In genomic region chr12:111899646-111900045, GRCm38 (mm10) we compare ENCODE assay signal across 23 mouse cellular contexts. TPM values are rescaled to one million over a fixed set of nuclear protein-coding genes. Genes with fewer than 3 reads are reported as not detected.
DNase-seq lines count a peak whose midpoint lies in the region; ATAC-seq and TF ChIP-seq lines count a peak whose summit lies in the region.
"Had no signal": no experiment of that assay in that cellular context is flagged by ENCODE, and none has a peak within 500 bp of the region (broad histone marks: within the 10 kb centered on the region; RNA-seq: fewer than 3 reads in every experiment).

No protein-coding gene starts in this region.

- no peak for TF ChIP-seq CTCF in kidney, adult 2 months (conservative IDR thresholded peaks at IDR 0.05; ENCODE audit: insufficient read depth, insufficient read length, low read depth, low read length)
- no peak for TF ChIP-seq CTCF in olfactory bulb, adult 2 months (IDR thresholded peaks at IDR 0.05; ENCODE audit: insufficient read depth, low read depth, low read length)
- TF ChIP-seq CTCF in small intestine, adult 2 months (IDR thresholded peaks at IDR 0.05; ENCODE audit: extremely low read depth, insufficient read length, insufficient replicate concordance, low read depth, low read length) = no peak
- TF ChIP-seq CTCF in stomach, postnatal 0 days (IDR thresholded peaks at IDR 0.05; ENCODE audit: low read depth) = no peak

- TF ChIP-seq POLR2A in kidney, adult 2 months (IDR thresholded peaks at IDR 0.05; ENCODE audit: low read depth, low read length) = no peak
- TF ChIP-seq POLR2A in olfactory bulb, adult 2 months (IDR thresholded peaks at IDR 0.05; ENCODE audit: insufficient read depth, low read depth, low read length) = no peak
- TF ChIP-seq POLR2A in small intestine, adult 2 months (IDR thresholded peaks at IDR 0.05; ENCODE audit: low read depth, low read length) = no peak

- no peaks in the 10 kb centered on the region for H3K9me3 ChIP-seq in stomach, postnatal 0 days (ENCODE audit: control insufficient read depth, low read length)
- no peaks in the 10 kb centered on the region for H3K9me3 ChIP-seq in forebrain, embryonic 13.5 days (replicated peaks)
- H3K9me3 ChIP-seq: embryonic facial prominence, embryonic 13.5 days; embryonic facial prominence, embryonic 15.5 days; forebrain, embryonic 10.5 days; forebrain, embryonic 12.5 days; forebrain, embryonic 15.5 days had no signal

- WGBS in kidney, adult 2 months = 58% methylated on average over 5 of the region's 5 CpGs
- WGBS in olfactory bulb, adult 2 months = 74% methylated on average over 5 of the region's 5 CpGs
- 15% methylated on average over 5 of the region's 5 CpGs for WGBS in small intestine, adult 2 months
- WGBS in stomach, postnatal 0 days = 43% methylated on average over 5 of the region's 5 CpGs
- WGBS in forebrain, embryonic 13.5 days = 72% methylated on average over 5 of the region's 5 CpGs

- H3K4me3 ChIP-seq in kidney, adult 2 months (ENCODE audit: insufficient read depth, low read depth, low read length) = no peak overlapping the region
- H3K4me3 ChIP-seq in olfactory bulb, adult 2 months (ENCODE audit: insufficient read depth, low read depth, low read length) = no peak overlapping the region
- no peak overlapping the region for H3K4me3 ChIP-seq in small intestine, adult 2 months (ENCODE audit: low read depth, low read length)
- H3K4me3 ChIP-seq in stomach, postnatal 0 days (ENCODE audit: low read depth, low read length) = no peak overlapping the region
- H3K4me3 ChIP-seq in forebrain, embryonic 13.5 days = no peak overlapping the region
- H3K4me3 ChIP-seq: embryonic facial prominence, embryonic 13.5 days; embryonic facial prominence, embryonic 15.5 days; erythroblast, embryonic 14.5 days; forebrain, embryonic 10.5 days; forebrain, embryonic 12.5 days; forebrain, embryonic 15.5 days had no signal

- no peaks in the 10 kb centered on the region for H3K27me3 ChIP-seq in kidney, adult 2 months (replicated peaks; ENCODE audit: control insufficient read depth, insufficient read depth, low read length)
- H3K27me3 ChIP-seq in small intestine, adult 2 months (ENCODE audit: control insufficient read depth, insufficient read depth, low read length) = no peaks in the 10 kb centered on the region
- H3K27me3 ChIP-seq in stomach, postnatal 0 days (ENCODE audit: control insufficient read depth, insufficient read depth, low read length) = no peaks in the 10 kb centered on the region
- peaks cover 5% of the 10 kb centered on the region; the same call in 1 of the 2 replicates for H3K27me3 ChIP-seq in forebrain, embryonic 13.5 days
- H3K27me3 ChIP-seq: embryonic facial prominence, embryonic 13.5 days; embryonic facial prominence, embryonic 15.5 days; forebrain, embryonic 15.5 days had no signal

- 0 out of 2 replicates have a peak overlapping the region, but pooled peaks have one; percentile 22 for H3K27ac ChIP-seq in kidney, adult 2 months (ENCODE audit: insufficient read depth, low read depth, low read length)
- 0 out of 2 replicates have a peak overlapping the region, but pooled peaks have one; percentile 36 for H3K27ac ChIP-seq in olfactory bulb, adult 2 months (ENCODE audit: insufficient read depth, low read depth, low read length)
- H3K27ac ChIP-seq in small intestine, adult 2 months (ENCODE audit: insufficient read depth, low read depth, low read length) = peak overlapping the region; percentile 27; the same call in 1 of the 2 replicates
- H3K27ac ChIP-seq in stomach, postnatal 0 days (replicated peaks) = peak overlapping the region; percentile 36
- H3K27ac ChIP-seq in forebrain, embryonic 13.5 days = no peak overlapping the region
- H3K27ac ChIP-seq: embryonic facial prominence, embryonic 13.5 days; embryonic facial prominence, embryonic 15.5 days; forebrain, embryonic 10.5 days; forebrain, embryonic 12.5 days had no signal

- H3K4me1 ChIP-seq in kidney, adult 2 months (ENCODE audit: control insufficient read depth, insufficient read depth, low read length) = peaks cover 19% of the 10 kb centered on the region; the same call in 1 of the 2 replicates
- peaks cover 27% of the 10 kb centered on the region for H3K4me1 ChIP-seq in olfactory bulb, adult 2 months (ENCODE audit: control insufficient read depth, insufficient read depth, low read length)
- H3K4me1 ChIP-seq in small intestine, adult 2 months (ENCODE audit: control insufficient read depth, insufficient read depth, insufficient read length, low read length) = peaks cover 17% of the 10 kb centered on the region; the same call in 1 of the 2 replicates
- 0 out of 2 replicates have a peak, but pooled peaks cover 4% of the 10 kb centered on the region for H3K4me1 ChIP-seq in stomach, postnatal 0 days (replicated peaks; ENCODE audit: control insufficient read depth, insufficient read depth)
- peaks cover 16% of the 10 kb centered on the region for H3K4me1 ChIP-seq in forebrain, embryonic 13.5 days

- H3K4me2 ChIP-seq in stomach, postnatal 0 days (replicated peaks; ENCODE audit: low read depth) = no peak overlapping the region
- no peak overlapping the region for H3K4me2 ChIP-seq in forebrain, embryonic 13.5 days
- H3K4me2 ChIP-seq: embryonic facial prominence, embryonic 13.5 days; embryonic facial prominence, embryonic 15.5 days; forebrain, embryonic 12.5 days; forebrain, embryonic 15.5 days had no signal

- H3K36me3 ChIP-seq in kidney, adult 2 months (ENCODE audit: control insufficient read depth, insufficient read depth, low read length) = no peaks in the 10 kb centered on the region
- H3K36me3 ChIP-seq in small intestine, adult 2 months (ENCODE audit: control insufficient read depth, insufficient read depth, low read length) = no peaks in the 10 kb centered on the region
- no peaks in the 10 kb centered on the region for H3K36me3 ChIP-seq in stomach, postnatal 0 days (ENCODE audit: control insufficient read depth, insufficient read depth, low read length)
- H3K36me3 ChIP-seq in forebrain, embryonic 13.5 days (ENCODE audit: poor library complexity, severe bottlenecking) = no peaks in the 10 kb centered on the region
- H3K36me3 ChIP-seq: embryonic facial prominence, embryonic 13.5 days; embryonic facial prominence, embryonic 15.5 days; forebrain, embryonic 10.5 days; forebrain, embryonic 12.5 days; forebrain, embryonic 15.5 days had no signal

- TF ChIP-seq EP300 in stomach, postnatal 0 days (optimal IDR thresholded peaks at IDR 0.05) = no peak

- ATAC-seq in stomach, postnatal 0 days (ENCODE audit: low FRiP score, low TSS enrichment) = no peak; the same call in 1 of the 2 replicates
- no peak for ATAC-seq in forebrain, embryonic 13.5 days
- ATAC-seq: forebrain, embryonic 15.5 days had no signal

- peak; percentile 29 for DNase-seq in kidney, adult 2 months
- no peak for DNase-seq in kidney, adult 9 months
- peak; percentile 56 for DNase-seq in stomach, postnatal 0 days (ENCODE audit: low spot score)
- no peak for DNase-seq in gastrocnemius, postnatal 4 days (ENCODE audit: low spot score in 2 of 2)
- DNase-seq: adrenal gland, adult 2 months; adrenal gland, postnatal 10 days; adrenal gland, postnatal 25 days; cerebellum, adult 11 months; cerebellum, adult 18-20 months; cerebellum, adult 8-10 months; cerebellum, adult 9-11 months; cerebellum, postnatal 14 days; cerebellum, postnatal 36 days; embryo, embryonic 11 days had no signal

- no peak overlapping the region for H3K9ac ChIP-seq in stomach, postnatal 0 days (ENCODE audit: low read length)
- no peak overlapping the region for H3K9ac ChIP-seq in forebrain, embryonic 13.5 days
- H3K9ac ChIP-seq: embryonic facial prominence, embryonic 13.5 days; embryonic facial prominence, embryonic 15.5 days; forebrain, embryonic 12.5 days; forebrain, embryonic 15.5 days had no signal

RNA-seq across cellular contexts. Expression of gene Ppp1r13b, which starts 8.3 kb away (rescaled TPM):
- polyA plus RNA-seq in kidney, adult 2 months (2012; rRNA removed) = 11.2 and 11.7 TPM in 2 replicates
- not detected in 2 replicates for polyA plus RNA-seq in olfactory bulb, adult 2 months (2012; ENCODE audit: insufficient read depth, insufficient read length, low replicate concordance, missing spikeins)
- polyA plus RNA-seq in small intestine, adult 2 months (2012; rRNA removed) = 12.2 and 22.8 TPM in 2 replicates
- polyA plus RNA-seq in stomach, postnatal 0 days (2015; fragmentation: Nextera tagmentation; extraction: Ambion mirVana) = 18.9 and 21.5 TPM in 2 replicates
- 10 to 100 TPM; 13.1 to 15.8 TPM for total RNA-seq in gastrocnemius, postnatal 4 days (2021)
- 9.3 TPM in 2 replicates for polyA plus RNA-seq in forebrain, embryonic 13.5 days (2015; fragmentation: Nextera tagmentation; extraction: Ambion mirVana)

Comparison
In these comparisons a context has a peak if more than half of its experiments do, and no peak if none do; other contexts are left out.
1. DNase-seq: peak in kidney, adult 2 months (single experiment) and stomach, postnatal 0 days (single experiment); none in kidney, adult 9 months (single experiment) and gastrocnemius, postnatal 4 days (0 of 2).